Mouse (Mus musculus): ENCODE measurements around the gene Mtmr2.

GRCm38 (mm10) chr9:13752543-13752942 is 4.3 kb downstream of the Mtmr2 start:
- TF ChIP-seq CTCF (IDR thresholded peaks at IDR 0.05; ENCODE audit: low read depth) = no peak
- peak; percentile 34; the same call in 1 of the 2 replicates for TF ChIP-seq EP300 (IDR thresholded peaks at IDR 0.05; ENCODE audit: low read depth)

Data from heart, postnatal 0 days (tissue).